Comparison of ENCODE assay signal across 8 mouse cellular contexts in genomic region chr10:34280591-34281175, GRCm38 (mm10). TPM values are rescaled to one million over a fixed set of nuclear protein-coding genes. Genes with fewer than 3 reads are reported as not detected.
DNase-seq lines count a peak whose midpoint lies in the region; ATAC-seq and TF ChIP-seq lines count a peak whose summit lies in the region.

No protein-coding gene starts in this region.

- ATAC-seq in heart, embryonic 13.5 days (ENCODE audit: extremely low read depth, insufficient number of reproducible peaks, low FRiP score, low TSS enrichment) = no peak
- ATAC-seq in kidney, postnatal 0 days (replicated peaks; ENCODE audit: low FRiP score, low read depth) = no peak
- ATAC-seq in liver, embryonic 16.5 days (ENCODE audit: low read depth) = no peak
- ATAC-seq in neural tube, embryonic 13.5 days (ENCODE audit: low read depth) = no peak

- no peak overlapping the region for H3K27ac ChIP-seq in heart, embryonic 13.5 days (replicated peaks)
- H3K27ac ChIP-seq in kidney, postnatal 0 days = no peak overlapping the region
- no peak overlapping the region for H3K27ac ChIP-seq in liver, embryonic 16.5 days (ENCODE audit: low read length)
- peak overlapping the region; percentile 50; the same call in 1 of the 2 replicates for H3K27ac ChIP-seq in neural tube, embryonic 13.5 days (replicated peaks)

- peaks cover 3% of the 10 kb centered on the region for H3K36me3 ChIP-seq in heart, embryonic 13.5 days
- H3K36me3 ChIP-seq in kidney, postnatal 0 days (ENCODE audit: insufficient read depth, low read length) = no peaks in the 10 kb centered on the region
- no peaks in the 10 kb centered on the region for H3K36me3 ChIP-seq in liver, embryonic 16.5 days (ENCODE audit: control insufficient read depth, insufficient read depth)
- H3K36me3 ChIP-seq in neural tube, embryonic 13.5 days = 0 out of 2 replicates have a peak, but pooled peaks cover 6% of the 10 kb centered on the region

- peak overlapping the region; percentile 52; the same call in 1 of the 2 replicates for H3K9ac ChIP-seq in heart, embryonic 13.5 days
- no peak overlapping the region for H3K9ac ChIP-seq in kidney, postnatal 0 days (ENCODE audit: low read depth, low read length)
- H3K9ac ChIP-seq in liver, embryonic 16.5 days (ENCODE audit: low read depth, low read length) = peak overlapping the region; percentile 58
- peak overlapping the region; percentile 59 for H3K9ac ChIP-seq in neural tube, embryonic 13.5 days

- H3K4me1 ChIP-seq in heart, embryonic 13.5 days = peaks cover 27% of the 10 kb centered on the region
- peaks cover 10% of the 10 kb centered on the region for H3K4me1 ChIP-seq in kidney, postnatal 0 days (replicated peaks; ENCODE audit: insufficient read depth, low read length)
- H3K4me1 ChIP-seq in liver, embryonic 16.5 days (ENCODE audit: control insufficient read depth, low read depth, low read length) = peaks cover 13% of the 10 kb centered on the region
- H3K4me1 ChIP-seq in neural tube, embryonic 13.5 days (replicated peaks) = peaks cover 28% of the 10 kb centered on the region

- TF ChIP-seq CTCF in kidney, postnatal 0 days (IDR thresholded peaks at IDR 0.05; ENCODE audit: low read depth) = peak; percentile 89

- H3K4me2 ChIP-seq in heart, embryonic 13.5 days = peak overlapping the region; percentile 97
- H3K4me2 ChIP-seq in kidney, postnatal 0 days (ENCODE audit: low read length) = peak overlapping the region; percentile 84
- H3K4me2 ChIP-seq in liver, embryonic 16.5 days (ENCODE audit: low read depth, low read length) = peak overlapping the region; percentile 83
- peak overlapping the region; percentile 92 for H3K4me2 ChIP-seq in neural tube, embryonic 13.5 days

- H3K27me3 ChIP-seq in heart, embryonic 13.5 days (replicated peaks) = no peaks in the 10 kb centered on the region
- no peaks in the 10 kb centered on the region for H3K27me3 ChIP-seq in kidney, postnatal 0 days (ENCODE audit: insufficient read depth, low read length)
- H3K27me3 ChIP-seq in liver, embryonic 16.5 days (ENCODE audit: control insufficient read depth, insufficient read depth, low read depth, low read length) = no peaks in the 10 kb centered on the region
- H3K27me3 ChIP-seq in neural tube, embryonic 13.5 days = no peaks in the 10 kb centered on the region

- no peaks in the 10 kb centered on the region for H3K9me3 ChIP-seq in heart, embryonic 13.5 days
- no peaks in the 10 kb centered on the region for H3K9me3 ChIP-seq in kidney, postnatal 0 days (replicated peaks; ENCODE audit: low read length)
- H3K9me3 ChIP-seq in liver, embryonic 16.5 days (replicated peaks; ENCODE audit: control insufficient read depth, low read length) = no peaks in the 10 kb centered on the region
- no peaks in the 10 kb centered on the region for H3K9me3 ChIP-seq in neural tube, embryonic 13.5 days

- peak; percentile 47 to 51 for DNase-seq in B cell, adult 2 months
- peak; percentile 89 for DNase-seq in NIH3T3 (ENCODE audit: low read depth)
- peak; percentile 83 for DNase-seq in embryo, embryonic 10 days (ENCODE audit: low spot score)
- peak; percentile 90 for DNase-seq in kidney, postnatal 0 days (ENCODE audit: low spot score)
- no peak for DNase-seq in urinary bladder, postnatal 10 days (ENCODE audit: low spot score)

- WGBS in heart, embryonic 13.5 days = 27% methylated on average over 13 of the region's 13 CpGs
- WGBS in kidney, postnatal 0 days = 29% methylated on average over 13 of the region's 13 CpGs
- 18% methylated on average over 13 of the region's 13 CpGs for WGBS in liver, embryonic 16.5 days (ENCODE audit: insufficient replicate concordance)
- WGBS in neural tube, embryonic 13.5 days = 27% methylated on average over 13 of the region's 13 CpGs

- peak overlapping the region; percentile 97 for H3K4me3 ChIP-seq in heart, embryonic 13.5 days
- 0 out of 2 replicates have a peak overlapping the region, but pooled peaks have one; percentile 11 for H3K4me3 ChIP-seq in kidney, postnatal 0 days (replicated peaks; ENCODE audit: low read depth, low read length)
- H3K4me3 ChIP-seq in liver, embryonic 16.5 days (ENCODE audit: low read depth, low read length) = peak overlapping the region; percentile 59
- peak overlapping the region; percentile 29 for H3K4me3 ChIP-seq in neural tube, embryonic 13.5 days

RNA-seq across cellular contexts. Expression of gene Tspyl1, which starts 1.3 kb away (rescaled TPM):
- polyA plus RNA-seq in heart, embryonic 13.5 days (2015; fragmentation: Nextera tagmentation; extraction: Ambion mirVana) = 67.7 and 71.6 TPM in 2 replicates
- polyA plus RNA-seq in kidney, postnatal 0 days (2015; fragmentation: Nextera tagmentation; extraction: Ambion mirVana) = 70.1 and 74.9 TPM in 2 replicates
- 22.5 and 24.5 TPM in 2 replicates for polyA plus RNA-seq in liver, embryonic 16.5 days (2015; fragmentation: Nextera tagmentation; extraction: Ambion mirVana)
- polyA plus RNA-seq in neural tube, embryonic 13.5 days (2015; fragmentation: Nextera tagmentation; extraction: Ambion mirVana) = 169 and 176 TPM in 2 replicates

RNA-seq across cellular contexts. Expression of gene Tspyl4, which starts 16.6 kb away (rescaled TPM):
- polyA plus RNA-seq in heart, embryonic 13.5 days (2015; fragmentation: Nextera tagmentation; extraction: Ambion mirVana) = 16.9 and 19.7 TPM in 2 replicates
- polyA plus RNA-seq in kidney, postnatal 0 days (2015; fragmentation: Nextera tagmentation; extraction: Ambion mirVana) = 9.4 and 9.9 TPM in 2 replicates
- 0.39 and 0.71 TPM in 2 replicates for polyA plus RNA-seq in liver, embryonic 16.5 days (2015; fragmentation: Nextera tagmentation; extraction: Ambion mirVana)
- 258 and 266 TPM in 2 replicates for polyA plus RNA-seq in neural tube, embryonic 13.5 days (2015; fragmentation: Nextera tagmentation; extraction: Ambion mirVana)

Comparison
In these comparisons a context has a peak if more than half of its experiments do, and no peak if none do; other contexts are left out.
1. H3K4me3 ChIP-seq: peak in every context shown above with its lines; median percentile 97 in heart, embryonic 13.5 days; 59 in liver, embryonic 16.5 days; 29 in neural tube, embryonic 13.5 days; 11 in kidney, postnatal 0 days.
2. RNA of gene Tspyl4, which starts 16.6 kb away (polyA plus RNA-seq): 258 to 266 TPM in neural tube, embryonic 13.5 days; 16.9 to 19.7 TPM in heart, embryonic 13.5 days, 9.4 to 9.9 TPM in kidney, postnatal 0 days and 0.39 to 0.71 TPM in liver, embryonic 16.5 days; every median in the first group is over 10 times any median in the second.
3. Peak in every context shown above with its lines, with median percentiles within 50 percentile points of each other: H3K4me2 ChIP-seq.